ENCODE assay signal across 7 mouse cellular contexts in the genomic region with DNA sequence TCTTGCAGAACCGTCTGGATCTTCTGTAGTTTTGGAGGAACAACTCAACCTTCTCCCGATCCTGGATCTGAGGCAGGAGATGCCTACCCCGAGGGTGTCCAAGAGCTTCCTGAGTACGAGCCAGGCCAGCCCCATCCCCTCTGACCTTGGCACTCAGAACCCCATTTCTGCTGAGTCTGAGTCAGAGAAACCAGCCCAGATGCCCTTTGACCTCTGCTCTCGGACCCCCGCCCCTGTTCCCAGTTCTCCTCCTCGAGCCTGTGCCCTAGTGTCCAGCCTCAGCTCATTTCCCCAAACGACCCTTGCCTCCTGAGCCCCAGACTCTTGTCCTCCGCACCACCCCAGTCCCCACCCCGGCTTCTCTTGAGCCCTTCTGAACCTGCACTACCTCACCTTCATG. TPM values are rescaled to one million over a fixed set of nuclear protein-coding genes. Genes with fewer than 3 reads are reported as not detected.
A peak's percentile ranks its signal among the peaks of the same experiment; 100 is the strongest.
DNase-seq lines count a peak whose midpoint lies in the region; ATAC-seq and TF ChIP-seq lines count a peak whose summit lies in the region.

No protein-coding gene starts in this region.

- ATAC-seq in limb, embryonic 15.5 days (ENCODE audit: insufficient number of reproducible peaks, low FRiP score, low TSS enrichment, low read depth), result no peak

- no peak for TF ChIP-seq POLR2A in spleen, adult 2 months (IDR thresholded peaks at IDR 0.05; ENCODE audit: low read depth, low read length)

- 67% methylated on average over 10 of the region's 10 CpGs for WGBS in spleen, adult 2 months
- 33% methylated on average over 10 of the region's 10 CpGs for WGBS in hindbrain, embryonic 10.5 days
- WGBS in limb, embryonic 15.5 days, result 30% methylated on average over 10 of the region's 10 CpGs

- no peak overlapping the region for H3K27ac ChIP-seq in spleen, adult 2 months (ENCODE audit: insufficient read depth, low read length)
- H3K27ac ChIP-seq in hindbrain, embryonic 10.5 days, result peak overlapping the region; percentile 95
- H3K27ac ChIP-seq in limb, embryonic 15.5 days, result 0 out of 2 replicates have a peak overlapping the region, but pooled peaks have one; percentile 27

- TF ChIP-seq CTCF in spleen, adult 2 months (IDR thresholded peaks at IDR 0.05; ENCODE audit: extremely low read depth, insufficient read depth, insufficient read length, insufficient replicate concordance), result no peak

- no peaks in the 10 kb centered on the region for H3K36me3 ChIP-seq in spleen, adult 2 months (ENCODE audit: control insufficient read depth, insufficient read depth, low read length)
- peaks cover 43% of the 10 kb centered on the region for H3K36me3 ChIP-seq in hindbrain, embryonic 10.5 days
- peaks cover 29% of the 10 kb centered on the region for H3K36me3 ChIP-seq in limb, embryonic 15.5 days

- no peaks in the 10 kb centered on the region for H3K9me3 ChIP-seq in hindbrain, embryonic 10.5 days
- H3K9me3 ChIP-seq in limb, embryonic 15.5 days, result no peaks in the 10 kb centered on the region

- peak overlapping the region; percentile 80; the same call in 1 of the 2 replicates for H3K4me3 ChIP-seq in spleen, adult 2 months (ENCODE audit: extremely low read depth, insufficient read depth, insufficient read length)
- peak overlapping the region; percentile 85 for H3K4me3 ChIP-seq in hindbrain, embryonic 10.5 days
- H3K4me3 ChIP-seq in limb, embryonic 15.5 days, result peak overlapping the region; percentile 75

- H3K4me2 ChIP-seq in limb, embryonic 15.5 days, result peak overlapping the region; percentile 95

- H3K4me1 ChIP-seq in spleen, adult 2 months (ENCODE audit: control insufficient read depth, insufficient read depth, insufficient read length), result 0 out of 2 replicates have a peak, but pooled peaks cover 3% of the 10 kb centered on the region
- peaks cover 22% of the 10 kb centered on the region for H3K4me1 ChIP-seq in hindbrain, embryonic 10.5 days (replicated peaks)
- H3K4me1 ChIP-seq in limb, embryonic 15.5 days, result peaks cover 13% of the 10 kb centered on the region

- no peaks in the 10 kb centered on the region for H3K27me3 ChIP-seq in spleen, adult 2 months (ENCODE audit: control insufficient read depth, insufficient read depth, low read length)
- no peaks in the 10 kb centered on the region for H3K27me3 ChIP-seq in hindbrain, embryonic 10.5 days (ENCODE audit: insufficient read depth, poor library complexity, severe bottlenecking)
- no peaks in the 10 kb centered on the region for H3K27me3 ChIP-seq in limb, embryonic 15.5 days

- H3K9ac ChIP-seq in limb, embryonic 15.5 days, result 0 out of 2 replicates have a peak overlapping the region, but pooled peaks have one; percentile 65

- no peak for DNase-seq in spleen, adult 2 months (ENCODE audit: low read depth in 1 of 2, low spot score in 2 of 2)
- DNase-seq in spleen, adult 18-20 months, result no peak
- no peak for DNase-seq in hindbrain, embryonic 10.5 days (ENCODE audit: low spot score)
- DNase-seq in thymus, postnatal 0 days (ENCODE audit: low spot score), result no peak
- no peak for DNase-seq in right cerebral cortex, postnatal 25 days
- DNase-seq in layer of hippocampus, adult 11-12 months (ENCODE audit: low spot score), result no peak

RNA-seq across cellular contexts. Expression of a gene that starts 1.2 kb away (rescaled TPM):
- polyA plus RNA-seq in spleen, adult 2 months (2012; rRNA removed), result 0.74 and 0.90 TPM in 2 replicates
- polyA plus RNA-seq in hindbrain, embryonic 10.5 days (2016; fragmentation: Nextera tagmentation; extraction: Ambion mirVana), result 4.4 and 6.9 TPM in 2 replicates
- polyA plus RNA-seq in limb, embryonic 15.5 days (2015; fragmentation: Nextera tagmentation; extraction: Ambion mirVana), result 2.2 and 2.7 TPM in 2 replicates
- polyA plus RNA-seq in thymus, postnatal 0 days (2015; fragmentation: Nextera tagmentation; extraction: Ambion mirVana), result 0.90 and 0.98 TPM in 2 replicates

RNA-seq across cellular contexts. Expression of a gene that starts 13.4 kb away (rescaled TPM):
- not detected in 2 replicates for polyA plus RNA-seq in spleen, adult 2 months (2012; rRNA removed)
- polyA plus RNA-seq in hindbrain, embryonic 10.5 days (2016; fragmentation: Nextera tagmentation; extraction: Ambion mirVana), result not detected in 2 replicates
- polyA plus RNA-seq in limb, embryonic 15.5 days (2015; fragmentation: Nextera tagmentation; extraction: Ambion mirVana), result not detected in 2 replicates
- polyA plus RNA-seq in thymus, postnatal 0 days (2015; fragmentation: Nextera tagmentation; extraction: Ambion mirVana), result 0.04 and 0.07 TPM in 2 replicates

RNA-seq across cellular contexts. Expression of a gene that starts 45.6 kb away (rescaled TPM):
- polyA plus RNA-seq in spleen, adult 2 months (2012; rRNA removed), result 92.0 and 124 TPM in 2 replicates
- polyA plus RNA-seq in hindbrain, embryonic 10.5 days (2016; fragmentation: Nextera tagmentation; extraction: Ambion mirVana), result 51.4 and 68.0 TPM in 2 replicates
- 57.3 and 57.8 TPM in 2 replicates for polyA plus RNA-seq in limb, embryonic 15.5 days (2015; fragmentation: Nextera tagmentation; extraction: Ambion mirVana)
- 65.0 and 76.9 TPM in 2 replicates for polyA plus RNA-seq in thymus, postnatal 0 days (2015; fragmentation: Nextera tagmentation; extraction: Ambion mirVana)

RNA-seq across cellular contexts. Expression of a gene that starts 45.7 kb away (rescaled TPM):
- polyA plus RNA-seq in spleen, adult 2 months (2012; rRNA removed), result 22.6 and 25.3 TPM in 2 replicates
- 42.6 and 47.4 TPM in 2 replicates for polyA plus RNA-seq in hindbrain, embryonic 10.5 days (2016; fragmentation: Nextera tagmentation; extraction: Ambion mirVana)
- 21.9 and 26.0 TPM in 2 replicates for polyA plus RNA-seq in limb, embryonic 15.5 days (2015; fragmentation: Nextera tagmentation; extraction: Ambion mirVana)
- polyA plus RNA-seq in thymus, postnatal 0 days (2015; fragmentation: Nextera tagmentation; extraction: Ambion mirVana), result 22.0 and 22.8 TPM in 2 replicates

RNA-seq across cellular contexts. Expression of a gene that starts 58.3 kb away (rescaled TPM):
- 119 and 144 TPM in 2 replicates for polyA plus RNA-seq in spleen, adult 2 months (2012; rRNA removed)
- 223 and 257 TPM in 2 replicates for polyA plus RNA-seq in hindbrain, embryonic 10.5 days (2016; fragmentation: Nextera tagmentation; extraction: Ambion mirVana)
- polyA plus RNA-seq in limb, embryonic 15.5 days (2015; fragmentation: Nextera tagmentation; extraction: Ambion mirVana), result 239 and 246 TPM in 2 replicates
- polyA plus RNA-seq in thymus, postnatal 0 days (2015; fragmentation: Nextera tagmentation; extraction: Ambion mirVana), result 175 and 186 TPM in 2 replicates
